Mouse (Mus musculus): Measurements from ENCODE around the gene Emp3.
A peak's percentile ranks its signal among the peaks of the same experiment; 100 is the strongest.

Emp3 gene

GRCm38 (mm10) chr7:45919083-45919671 lies 2.0 kb downstream of the Emp3 start:
- no peak for TF ChIP-seq POU5F1 (IDR thresholded peaks at IDR 0.05; ENCODE audit: borderline replicate concordance, low read length)
- TF ChIP-seq NANOG (IDR thresholded peaks at IDR 0.05; ENCODE audit: borderline replicate concordance, low read length): no peak
- TF ChIP-seq CTCF (conservative IDR thresholded peaks at IDR 0.05; ENCODE audit: low read length): peak; percentile 97
- Histone ChIP-seq H3K4me1 (replicated peaks; ENCODE audit: low read depth, low read length) (peaks cover 84% of the 10 kb centered on the region), H3K36me3 (ENCODE audit: insufficient read depth, low read length) (peaks cover 14% of the 10 kb centered on the region), H3K4me3 (replicated peaks; ENCODE audit: low read length) (peak overlapping the region; percentile 68), H3K27me3 (ENCODE audit: insufficient read depth, low read length) (peaks cover 7% of the 10 kb centered on the region; the same call in 1 of the 2 replicates), H3K9me3 (ENCODE audit: low read length) (no peaks in the 10 kb centered on the region)

DNA sequence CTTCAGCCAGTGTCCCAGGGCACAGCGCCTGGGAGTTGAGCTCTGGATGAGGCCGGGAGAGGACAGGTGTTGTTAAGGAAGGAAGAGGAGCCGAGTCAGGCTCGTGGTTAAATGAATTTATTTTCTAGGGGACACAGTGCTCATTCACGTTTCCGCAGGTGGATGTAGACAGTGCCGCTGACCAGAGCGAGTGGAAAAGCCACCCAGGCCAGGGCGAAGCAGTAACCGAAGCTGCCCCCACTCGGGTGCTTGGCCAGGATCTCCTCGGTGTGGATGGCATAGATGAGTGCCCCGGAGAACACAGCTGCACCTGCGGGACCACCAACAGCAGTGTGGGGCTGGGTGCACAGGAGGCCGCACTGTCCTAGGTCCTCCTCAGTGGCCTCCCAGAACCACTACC lies 3.3 kb downstream of the Emp3 start:
- Histone ChIP-seq H3K4me1 (replicated peaks; ENCODE audit: low read depth, low read length) (peaks cover 76% of the 10 kb centered on the region), H3K27me3 (ENCODE audit: insufficient read depth, low read length) (peaks cover 7% of the 10 kb centered on the region; the same call in 1 of the 2 replicates), H3K36me3 (ENCODE audit: insufficient read depth, low read length) (peaks cover 27% of the 10 kb centered on the region), H3K4me3 (replicated peaks; ENCODE audit: low read length) (peak overlapping the region; percentile 62), H3K9me3 (ENCODE audit: low read length) (no peaks in the 10 kb centered on the region)
- TF ChIP-seq CTCF (conservative IDR thresholded peaks at IDR 0.05; ENCODE audit: low read length): no peak
- no peak for TF ChIP-seq NANOG (IDR thresholded peaks at IDR 0.05; ENCODE audit: borderline replicate concordance, low read length)
- TF ChIP-seq POU5F1 (IDR thresholded peaks at IDR 0.05; ENCODE audit: borderline replicate concordance, low read length): no peak

DNA sequence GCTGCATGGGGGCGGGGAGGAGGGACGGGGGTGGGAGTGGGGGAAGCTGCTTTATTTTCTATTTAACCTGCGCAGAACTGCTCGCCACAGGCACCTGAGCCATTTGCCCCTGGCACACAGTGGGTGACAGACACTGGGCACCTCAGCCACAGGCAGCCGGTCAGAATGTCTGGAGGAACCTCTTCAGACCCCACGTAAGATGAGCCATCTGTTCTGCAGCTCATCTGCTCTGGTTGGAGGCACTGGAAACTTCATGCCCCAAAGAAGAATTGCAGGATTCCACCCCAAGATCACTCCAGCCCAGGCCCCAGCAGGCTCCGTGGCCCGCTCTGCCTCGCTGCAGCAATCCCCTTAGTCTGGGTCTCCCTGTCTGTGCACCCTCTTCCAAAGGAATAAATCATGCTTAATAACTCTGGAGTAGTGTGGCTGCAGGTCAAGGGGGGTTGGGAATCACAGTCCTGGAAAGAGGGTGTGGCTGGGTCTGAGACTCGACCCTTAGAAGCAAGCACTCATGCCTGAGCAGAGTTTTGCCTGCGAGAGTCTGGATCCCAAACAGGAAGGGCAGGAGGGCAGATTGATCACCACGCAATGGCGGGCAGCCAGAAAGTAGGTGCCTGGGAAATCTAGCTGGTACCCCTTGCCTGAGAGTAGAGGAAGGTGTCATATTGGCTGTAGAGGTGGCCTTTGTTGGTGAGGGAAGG lies 4.0 kb downstream of the Emp3 start:
- peak overlapping the region; percentile 62 for H3K4me3 ChIP-seq (replicated peaks; ENCODE audit: low read length)
- peaks cover 69% of the 10 kb centered on the region for H3K4me1 ChIP-seq (replicated peaks; ENCODE audit: low read depth, low read length)
- peaks cover 7% of the 10 kb centered on the region; the same call in 1 of the 2 replicates for H3K27me3 ChIP-seq (ENCODE audit: insufficient read depth, low read length)
- H3K9me3 ChIP-seq (ENCODE audit: low read length): no peaks in the 10 kb centered on the region
- TF ChIP-seq NANOG (IDR thresholded peaks at IDR 0.05; ENCODE audit: borderline replicate concordance, low read length): no peak
- TF ChIP-seq POU5F1 (IDR thresholded peaks at IDR 0.05; ENCODE audit: borderline replicate concordance, low read length): no peak
- H3K36me3 ChIP-seq (ENCODE audit: insufficient read depth, low read length): peaks cover 32% of the 10 kb centered on the region

- Histone ChIP-seq H3K9me3 (ENCODE audit: low read length) (no peaks in the 10 kb centered on the region), H3K36me3 (ENCODE audit: insufficient read depth, low read length) (peaks cover 39% of the 10 kb centered on the region), H3K27me3 (ENCODE audit: insufficient read depth, low read length) (peaks cover 7% of the 10 kb centered on the region; the same call in 1 of the 2 replicates), H3K4me3 (replicated peaks; ENCODE audit: low read length) (peak overlapping the region; percentile 65), H3K4me1 (replicated peaks; ENCODE audit: low read depth, low read length) (peaks cover 60% of the 10 kb centered on the region)
- TF ChIP-seq NANOG (IDR thresholded peaks at IDR 0.05; ENCODE audit: borderline replicate concordance, low read length): no peak
- no peak for TF ChIP-seq CTCF (conservative IDR thresholded peaks at IDR 0.05; ENCODE audit: low read length)
- TF ChIP-seq POU5F1 (IDR thresholded peaks at IDR 0.05; ENCODE audit: borderline replicate concordance, low read length): no peak
These were observed 4.9 kb downstream of the Emp3 start for GRCm38 (mm10) chr7:45916056-45917003.

- peaks cover 52% of the 10 kb centered on the region for H3K36me3 ChIP-seq (ENCODE audit: insufficient read depth, low read length)
- no peak overlapping the region for H3K4me3 ChIP-seq (replicated peaks; ENCODE audit: low read length)
- H3K27me3 ChIP-seq (ENCODE audit: insufficient read depth, low read length): 0 out of 2 replicates have a peak, but pooled peaks cover 3% of the 10 kb centered on the region
- H3K9me3 ChIP-seq (ENCODE audit: low read length): no peaks in the 10 kb centered on the region
- peaks cover 47% of the 10 kb centered on the region for H3K4me1 ChIP-seq (replicated peaks; ENCODE audit: low read depth, low read length)
- TF ChIP-seq CTCF (conservative IDR thresholded peaks at IDR 0.05; ENCODE audit: low read length): no peak
- no peak for TF ChIP-seq NANOG (IDR thresholded peaks at IDR 0.05; ENCODE audit: borderline replicate concordance, low read length)
- TF ChIP-seq POU5F1 (IDR thresholded peaks at IDR 0.05; ENCODE audit: borderline replicate concordance, low read length): no peak
These were observed 6.2 kb downstream of the Emp3 start for GRCm38 (mm10) chr7:45915011-45915410.

DNA sequence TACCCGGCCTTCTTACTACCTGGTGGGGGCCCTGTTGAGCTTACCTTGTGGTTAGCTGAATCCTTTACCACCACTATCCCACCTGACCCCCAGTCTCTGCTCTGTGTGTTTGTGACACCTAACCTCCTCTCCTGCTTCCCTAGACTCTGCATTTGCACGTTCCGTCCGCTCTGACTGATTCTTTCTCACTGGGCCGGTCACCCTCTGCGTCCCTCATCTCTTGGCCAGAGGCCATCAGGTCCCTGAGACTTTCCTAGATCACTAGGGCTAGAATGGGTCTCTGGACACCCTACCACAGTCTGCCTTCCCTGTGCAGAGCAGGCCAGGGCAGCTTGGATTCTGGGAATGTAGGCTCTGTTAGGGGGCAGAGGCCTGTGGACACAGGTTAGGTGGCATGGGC lies 7.1 kb downstream of the Emp3 start:
- H3K4me3 ChIP-seq (replicated peaks; ENCODE audit: low read length): no peak overlapping the region
- peaks cover 42% of the 10 kb centered on the region for H3K4me1 ChIP-seq (replicated peaks; ENCODE audit: low read depth, low read length)
- H3K36me3 ChIP-seq (ENCODE audit: insufficient read depth, low read length): peaks cover 62% of the 10 kb centered on the region
- H3K27me3 ChIP-seq (ENCODE audit: insufficient read depth, low read length): no peaks in the 10 kb centered on the region
- no peaks in the 10 kb centered on the region for H3K9me3 ChIP-seq (ENCODE audit: low read length)
- TF ChIP-seq CTCF (conservative IDR thresholded peaks at IDR 0.05; ENCODE audit: low read length) (no peak), POU5F1 (IDR thresholded peaks at IDR 0.05; ENCODE audit: borderline replicate concordance, low read length) (no peak), NANOG (IDR thresholded peaks at IDR 0.05; ENCODE audit: borderline replicate concordance, low read length) (no peak)

GRCm38 (mm10) chr7:45909145-45909544 lies 12.1 kb downstream of the Emp3 start:
- H3K36me3 ChIP-seq (ENCODE audit: insufficient read depth, low read length): peaks cover 77% of the 10 kb centered on the region
- no peaks in the 10 kb centered on the region for H3K9me3 ChIP-seq (ENCODE audit: low read length)
- no peaks in the 10 kb centered on the region for H3K27me3 ChIP-seq (ENCODE audit: insufficient read depth, low read length)
- peaks cover 16% of the 10 kb centered on the region for H3K4me1 ChIP-seq (replicated peaks; ENCODE audit: low read depth, low read length)
- no peak for TF ChIP-seq CTCF (conservative IDR thresholded peaks at IDR 0.05; ENCODE audit: low read length)
- TF ChIP-seq NANOG (IDR thresholded peaks at IDR 0.05; ENCODE audit: borderline replicate concordance, low read length): no peak
- no peak for TF ChIP-seq POU5F1 (IDR thresholded peaks at IDR 0.05; ENCODE audit: borderline replicate concordance, low read length)
- H3K4me3 ChIP-seq (replicated peaks; ENCODE audit: low read length): no peak overlapping the region

DNA sequence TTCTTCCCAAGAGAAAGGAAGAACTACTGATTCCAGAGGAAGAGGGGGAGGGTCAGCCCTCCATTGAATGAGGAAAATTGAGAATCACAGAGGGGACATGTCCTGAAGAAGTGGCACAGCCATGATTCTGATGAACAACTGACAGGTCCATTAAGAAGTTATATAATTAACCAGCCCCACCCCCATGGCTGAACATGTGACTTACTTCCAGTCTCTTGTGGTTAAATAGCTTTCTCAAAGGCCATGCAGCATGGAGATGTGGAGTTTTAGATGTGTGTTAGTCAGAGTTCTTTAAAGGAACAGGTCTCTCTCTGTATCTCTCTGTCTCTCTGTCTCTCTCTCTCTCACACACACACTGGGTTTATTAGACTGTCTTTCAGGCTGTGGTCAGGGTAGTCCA lies 12.8 kb downstream of the Emp3 start:
- peaks cover 16% of the 10 kb centered on the region for H3K4me1 ChIP-seq (replicated peaks; ENCODE audit: low read depth, low read length)
- no peak for TF ChIP-seq NANOG (IDR thresholded peaks at IDR 0.05; ENCODE audit: borderline replicate concordance, low read length)
- no peak for TF ChIP-seq CTCF (conservative IDR thresholded peaks at IDR 0.05; ENCODE audit: low read length)
- TF ChIP-seq POU5F1 (IDR thresholded peaks at IDR 0.05; ENCODE audit: borderline replicate concordance, low read length): no peak
- H3K4me3 ChIP-seq (replicated peaks; ENCODE audit: low read length): no peak overlapping the region
- H3K36me3 ChIP-seq (ENCODE audit: insufficient read depth, low read length): peaks cover 70% of the 10 kb centered on the region
- no peaks in the 10 kb centered on the region for H3K27me3 ChIP-seq (ENCODE audit: insufficient read depth, low read length)
- H3K9me3 ChIP-seq (ENCODE audit: low read length): no peaks in the 10 kb centered on the region

Measured in E14TG2a.4 (cell line).